Mouse (Mus musculus) MEL (cell line): ENCODE results near the gene Gm49342. TPM values are rescaled to one million over a fixed set of nuclear protein-coding genes. Genes with fewer than 3 reads are reported as not detected.

Source experiments
- DNase-seq: peaks from one replicate; pipeline ENCODE4 v3.0.0; 2011; ENCODE audit warnings: low read depth, low spot score
- H3K27ac ChIP-seq: 2 replicates; pipeline ENCODE4 v1.5.1; 2012; ENCODE audit warnings: low read depth, mild to moderate bottlenecking, control low read depth, low read length, moderate library complexity; ENCODE audit not compliant: control insufficient read depth
- H3K27me3 ChIP-seq, 2 experiments: fragments of 150-350 bp in 1 of 2; sonication (generic) in 1 of 2; 2 replicates each; pipeline ENCODE4 v1.6.1; 2012; ENCODE audit warnings: low read length in 2 of 2, mild to moderate bottlenecking in 2 of 2, improper control_type of control experiment in 1 of 2, moderate library complexity in 1 of 2; ENCODE audit not compliant: insufficient read depth in 2 of 2, control insufficient read depth in 1 of 2
- H3K36me3 ChIP-seq, 2 experiments: 2 replicates each; pipeline ENCODE4 v1.6.1; 2012 to 2014; ENCODE audit warnings: low read length in 2 of 2, improper control_type of control experiment in 1 of 2, inconsistent platforms in 1 of 2, mild to moderate bottlenecking in 1 of 2; ENCODE audit not compliant: insufficient read depth in 2 of 2, control insufficient read depth in 1 of 2
- H3K4me1 ChIP-seq, 2 experiments: fragments of 150-350 bp in 1 of 2; sonication (generic) in 1 of 2; 2 replicates each; pipeline ENCODE4 v1.6.1; 2012; ENCODE audit warnings: low read length in 2 of 2, improper control_type of control experiment in 1 of 2, mild to moderate bottlenecking in 1 of 2; ENCODE audit not compliant: insufficient read depth in 2 of 2, control insufficient read depth in 1 of 2
- H3K4me3 ChIP-seq, 2 experiments: fragments of 150-350 bp in 1 of 2; sonication (generic) in 1 of 2; 2 replicates each; pipeline ENCODE4 v1.5.1; 2012; ENCODE audit warnings: low read depth in 2 of 2, low read length in 2 of 2, mild to moderate bottlenecking in 2 of 2, moderate library complexity in 2 of 2, control low read depth in 1 of 2, improper control_type of control experiment in 1 of 2; ENCODE audit not compliant: control insufficient read depth in 1 of 2, insufficient read depth in 1 of 2
- H3K79me2 ChIP-seq: 2 replicates; pipeline ENCODE4 v1.6.1; 2012; ENCODE audit warnings: mild to moderate bottlenecking, low read length, moderate library complexity; ENCODE audit not compliant: control insufficient read depth, poor library complexity, insufficient read depth
- H3K9ac ChIP-seq: 2 replicates; pipeline ENCODE4 v1.6.1; 2012; ENCODE audit warnings: low read depth, mild to moderate bottlenecking, control low read depth, low read length, moderate library complexity; ENCODE audit not compliant: control insufficient read depth, poor library complexity, severe bottlenecking
- H3K9me3 ChIP-seq: fragments of 150-350 bp; sonication (generic); replicated peaks from 2 replicates; pipeline ENCODE4 v1.6.1; 2012; ENCODE audit warnings: mild to moderate bottlenecking, low read length, improper control_type of control experiment, moderate library complexity; ENCODE audit not compliant: insufficient read depth
- BHLHE40 ChIP-seq: IDR thresholded peaks from 2 replicates; pipeline ENCODE4 v1.6.1; 2012; ENCODE audit warnings: low read depth, mild to moderate bottlenecking, inconsistent platforms, low read length, improper control_type of control experiment, borderline replicate concordance
- E2F4 ChIP-seq: IDR thresholded peaks from 2 replicates; pipeline ENCODE4 v1.6.1; 2011; ENCODE audit warnings: low read depth, low read length, improper control_type of control experiment, borderline replicate concordance
- ELF1 ChIP-seq: IDR thresholded peaks from 2 replicates; pipeline ENCODE4 v1.6.1; 2014; ENCODE audit warnings: low read depth, mild to moderate bottlenecking, inconsistent platforms, low read length, improper control_type of control experiment, moderate library complexity
- GATA1 ChIP-seq: IDR thresholded peaks from 2 replicates; pipeline ENCODE4 v1.6.1; 2011; ENCODE audit warnings: low read depth, low read length, improper control_type of control experiment
- MEF2A ChIP-seq: IDR thresholded peaks from 2 replicates; pipeline ENCODE4 v1.6.1; 2014; ENCODE audit warnings: low read depth, mild to moderate bottlenecking, inconsistent platforms, low read length, improper control_type of control experiment; ENCODE audit not compliant: poor library complexity, insufficient replicate concordance, severe bottlenecking; ENCODE audit errors: extremely low read depth
- MXI1 ChIP-seq: IDR thresholded peaks from 2 replicates; pipeline ENCODE4 v1.6.1; 2011; ENCODE audit warnings: mild to moderate bottlenecking, low read depth, low read length, improper control_type of control experiment
- MYB ChIP-seq: IDR thresholded peaks from 2 replicates; pipeline ENCODE4 v1.6.1; 2011; ENCODE audit warnings: mild to moderate bottlenecking, low read depth, low read length, improper control_type of control experiment
- MYC ChIP-seq: IDR thresholded peaks from 2 replicates; pipeline ENCODE4 v1.6.1; 2011; ENCODE audit warnings: low read depth, mild to moderate bottlenecking, low read length, improper control_type of control experiment, moderate library complexity
- POLR2A ChIP-seq, 2 experiments: IDR thresholded peaks; 2 replicates each; pipeline ENCODE4 v1.6.1; 2011 to 2012; ENCODE audit warnings: low read length in 2 of 2, mild to moderate bottlenecking in 2 of 2, control low read depth in 1 of 2, improper control_type of control experiment in 1 of 2, low read depth in 1 of 2, moderate library complexity in 1 of 2; ENCODE audit not compliant: control insufficient read depth in 1 of 2, insufficient read depth in 1 of 2, poor library complexity in 1 of 2
- POLR2AphosphoS2 ChIP-seq: IDR thresholded peaks from 2 replicates; pipeline ENCODE4 v1.6.1; 2011; ENCODE audit warnings: low read length, improper control_type of control experiment
- SIN3A ChIP-seq: IDR thresholded peaks from 2 replicates; pipeline ENCODE4 v1.6.1; 2012; ENCODE audit warnings: low read length, improper control_type of control experiment, inconsistent platforms
- TCF12 ChIP-seq: IDR thresholded peaks from 2 replicates; pipeline ENCODE4 v1.6.1; 2014; ENCODE audit warnings: low read depth, mild to moderate bottlenecking, inconsistent platforms, low read length, improper control_type of control experiment, moderate library complexity
- UBTF ChIP-seq: IDR thresholded peaks from 2 replicates; pipeline ENCODE4 v1.6.1; 2012; ENCODE audit warnings: low read depth, mild to moderate bottlenecking, inconsistent platforms, low read length, improper control_type of control experiment, moderate library complexity, borderline replicate concordance; ENCODE audit not compliant: insufficient read depth
- ZC3H11A ChIP-seq: IDR thresholded peaks from 2 replicates; pipeline ENCODE4 v1.6.1; 2012; ENCODE audit warnings: low read depth, mild to moderate bottlenecking, inconsistent platforms, low read length, improper control_type of control experiment
- ZMIZ1 ChIP-seq: IDR thresholded peaks from 2 replicates; pipeline ENCODE4 v1.6.1; 2012; ENCODE audit warnings: low read depth, mild to moderate bottlenecking, inconsistent platforms, low read length, improper control_type of control experiment, moderate library complexity
- polyA plus RNA-seq, 2 experiments: library from polyadenylated mRNA; stranded (reverse) in 1 of 2; unstranded in 1 of 2; fragments of >175 nt in 1 of 2; fragments of >200 nt in 1 of 2; gene quantifications; 2 replicates each; pipeline versions ENCODE4 v1.2.1 to v1.2.4; 2012; ENCODE audit warnings: low replicate concordance in 2 of 2, low read depth in 1 of 2; ENCODE audit not compliant: insufficient read length in 2 of 2, insufficient read depth in 1 of 2, missing spikeins in 1 of 2
- total RNA-seq: library from RNA; depleted of rRNA; stranded (reverse); fragments of 300-350 nt; gene quantifications from 2 replicates; pipeline ENCODE4 v1.2.3, GENCODE M21; 2012

Gm49342 gene
- total and polyA plus RNA-seq, 3 experiments, result 14.5 to 45.2 TPM; not detected in 1

- TF ChIP-seq ELF1, result 0 out of 2 replicates have a peak, but pooled peaks have one; percentile 8
- no peak for TF ChIP-seq MYB
- peak; percentile 75; the same call in 1 of the 2 replicates for TF ChIP-seq BHLHE40
- TF ChIP-seq, all 39 proteins: peak for 18
Observed at GRCm38 (mm10) chr14:50924281-50925064, 19.8 kb upstream of the Gm49342 start, which contains the start of the genes Osgep and Apex1 (continued).

DNA sequence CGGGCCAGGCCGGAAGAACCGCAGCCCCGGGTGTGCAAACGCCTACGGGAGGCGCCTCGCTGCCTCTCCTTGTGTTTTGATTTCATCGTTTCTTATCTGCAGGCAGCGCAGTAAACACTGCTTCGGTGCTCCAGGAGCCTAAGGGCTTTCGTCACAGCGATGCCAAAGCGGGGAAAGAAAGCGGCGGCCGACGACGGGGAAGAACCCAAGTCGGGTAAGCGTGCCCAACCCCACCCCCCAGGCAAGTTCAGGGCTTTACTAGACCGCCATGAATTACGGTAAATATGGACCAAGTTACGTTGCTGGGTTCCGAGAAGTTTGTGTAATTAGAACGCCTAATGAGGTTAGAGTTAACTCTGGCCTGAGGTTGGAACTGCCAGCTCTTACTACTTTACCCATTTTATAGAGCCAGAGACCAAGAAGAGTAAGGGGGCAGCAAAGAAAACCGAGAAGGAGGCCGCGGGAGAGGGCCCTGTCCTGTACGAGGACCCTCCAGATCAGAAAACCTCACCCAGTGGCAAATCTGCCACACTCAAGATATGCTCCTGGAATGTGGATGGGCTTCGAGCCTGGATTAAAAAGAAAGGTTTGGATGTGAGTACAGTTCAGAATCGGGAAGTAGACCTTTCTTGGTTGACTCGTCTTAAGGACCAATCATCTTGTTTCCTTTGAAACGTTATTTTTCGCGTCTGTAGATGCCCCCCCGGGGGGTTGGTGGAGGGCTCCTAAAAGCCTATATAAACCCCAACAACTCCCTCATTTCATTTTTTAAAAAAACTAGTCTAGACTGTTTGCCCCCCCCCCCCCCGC, 19.0 kb upstream of the Gm49342 start:
- peak; percentile 56 for DNase-seq
- Histone ChIP-seq H3K27ac (peak overlapping the region; percentile 74), H3K36me3 (peaks cover 0 to 8% of the 10 kb centered on the region in 2 experiments; a peak in 2 of 4 replicates), H3K9me3 (no peaks in the 10 kb centered on the region), H3K4me3 (peak overlapping the region; percentile 59 to 78), H3K9ac (peak overlapping the region; percentile 76), H3K4me1 (no peaks in the 10 kb centered on the region), H3K79me2 (peaks cover 24% of the 10 kb centered on the region), H3K27me3 (no peaks in the 10 kb centered on the region)
- no peak for TF ChIP-seq BHLHE40
- peak; percentile 75 for TF ChIP-seq SIN3A
- no peak for TF ChIP-seq ZC3H11A
- no peak for TF ChIP-seq TCF12
- 0 out of 2 replicates have a peak, but pooled peaks have one; percentile 53 for TF ChIP-seq ZMIZ1
- TF ChIP-seq MXI1, result peak; percentile 82
- TF ChIP-seq E2F4, result no peak
- TF ChIP-seq UBTF, result 0 out of 2 replicates have a peak, but pooled peaks have one; percentile 4
- TF ChIP-seq MEF2A, result no peak
- peak; percentile 15; the same call in 1 of the 2 replicates for TF ChIP-seq POLR2AphosphoS2
- TF ChIP-seq GATA1, result peak; percentile 56

GRCm38 (mm10) chr14:50927366-50927765, 17.0 kb upstream of the Gm49342 start:
- H3K79me2 ChIP-seq, result peaks cover 30% of the 10 kb centered on the region
- H3K9ac ChIP-seq, result no peak overlapping the region
- H3K27ac ChIP-seq, result no peak overlapping the region
- DNase-seq, result no peak
- H3K4me3 ChIP-seq, result no peak overlapping the region
- peaks cover 0 to 4% of the 10 kb centered on the region in 2 experiments; a peak in 2 of 4 replicates for H3K4me1 ChIP-seq
- H3K27me3 ChIP-seq, result no peaks in the 10 kb centered on the region
- TF ChIP-seq MYC (no peak), POLR2A (IDR thresholded peaks at IDR 0.05; ENCODE audit: control insufficient read depth in 1 of 2, insufficient read depth in 1 of 2, low read depth in 1 of 2, low read length in 2 of 2, poor library complexity in 1 of 2) (0 out of 4 replicates have a peak, but pooled peaks of 1 of the 2 experiments have one; percentile 7)
- H3K36me3 ChIP-seq, result peaks cover 0 to 13% of the 10 kb centered on the region in 2 experiments; a peak in 2 of 4 replicates
- H3K9me3 ChIP-seq, result no peaks in the 10 kb centered on the region
